ENCODE assay signal across 19 mouse cellular contexts in genomic region chr9:108639825-108640224, GRCm38 (mm10).
"Had no signal": no experiment of that assay in that cellular context is flagged by ENCODE, and none has a peak within 500 bp of the region (broad histone marks: within the 10 kb centered on the region; RNA-seq: fewer than 3 reads in every experiment).

No protein-coding gene starts in this region.

- H3K4me3 ChIP-seq: liver, embryonic 13.5 days; liver, embryonic 15.5 days; megakaryocyte, embryonic 14.5 days; midbrain, embryonic 13.5 days; midbrain, embryonic 15.5 days; neural tube, embryonic 12.5 days had no signal

- H3K27me3 ChIP-seq: liver, embryonic 13.5 days; liver, embryonic 15.5 days; megakaryocyte, embryonic 14.5 days; midbrain, embryonic 13.5 days; midbrain, embryonic 15.5 days; neural tube, embryonic 12.5 days had no signal

- H3K9ac ChIP-seq: liver, embryonic 13.5 days; liver, embryonic 15.5 days; liver, postnatal 0 days; lung, embryonic 14.5 days; midbrain, embryonic 13.5 days; midbrain, embryonic 15.5 days; neural tube, embryonic 12.5 days had no signal

- H3K4me2 ChIP-seq: liver, embryonic 13.5 days; liver, embryonic 15.5 days; lung, embryonic 14.5 days; midbrain, embryonic 11.5 days; midbrain, embryonic 13.5 days; midbrain, embryonic 15.5 days; neural tube, embryonic 12.5 days had no signal

- H3K4me1 ChIP-seq: midbrain, embryonic 13.5 days; midbrain, embryonic 15.5 days; neural tube, embryonic 12.5 days had no signal

- H3K9me3 ChIP-seq: liver, embryonic 13.5 days; liver, embryonic 15.5 days; megakaryocyte, embryonic 14.5 days; midbrain, embryonic 13.5 days; midbrain, embryonic 15.5 days; neural tube, embryonic 12.5 days had no signal

- H3K27ac ChIP-seq: liver, embryonic 13.5 days; liver, embryonic 15.5 days; midbrain, embryonic 13.5 days; midbrain, embryonic 15.5 days; neural tube, embryonic 12.5 days had no signal

- DNase-seq: liver, embryonic 13.5 days; liver, postnatal 0 days; lung, embryonic 14.5 days; lung, postnatal 10 days; lung, postnatal 4 days; retina, postnatal 1 day; right cerebral cortex, adult 18-20 months; right cerebral cortex, postnatal 25 days; right cerebral cortex, postnatal 4 days; spleen, adult 18-20 months; thymus, adult 18-20 months; thymus, postnatal 14 days; thymus, postnatal 36 days had no signal

- ATAC-seq: liver, postnatal 0 days; midbrain, embryonic 13.5 days; midbrain, embryonic 15.5 days had no signal
